Mouse (Mus musculus) bone marrow macrophage, adult 2 months (primary cell): Measurements from ENCODE around the gene Gm35549.

Source experiments
- CTCF ChIP-seq: IDR thresholded peaks from 2 replicates; pipeline ENCODE4 v1.5.1; 2012; ENCODE audit warnings: low read depth, mild to moderate bottlenecking, low read length, moderate library complexity
- POLR2A ChIP-seq: IDR thresholded peaks from 2 replicates; pipeline ENCODE4 v1.6.1; 2012; ENCODE audit warnings: mild to moderate bottlenecking, low read depth, low read length, borderline replicate concordance

GRCm38 (mm10) chr9:122785231-122785630 lies 58.6 kb downstream of the Gm35549 start:
- no peak for TF ChIP-seq POLR2A
- no peak for TF ChIP-seq CTCF
